Mouse (Mus musculus): ENCODE measurements around the gene Ppa1.

Gene Ppa1

GRCm38 (mm10) chr10:61695703-61696559, 47.6 kb downstream of the Ppa1 start:
- DNase-seq (ENCODE audit: low read depth) = peak; percentile 69

- DNase-seq (ENCODE audit: low read depth) = no peak
Measured at GRCm38 (mm10) chr10:61696560-61696823, 48.1 kb downstream of the Ppa1 start.

GRCm38 (mm10) chr10:61697028-61697427, 48.7 kb downstream of the Ppa1 start:
- no peak for DNase-seq (ENCODE audit: low read depth)

GRCm38 (mm10) chr10:61704663-61705062, 56.3 kb downstream of the Ppa1 start:
- DNase-seq (ENCODE audit: low read depth) = no peak

- DNase-seq (ENCODE audit: low read depth) = no peak
Measured at GRCm38 (mm10) chr10:61706412-61707375, 58.3 kb downstream of the Ppa1 start.

- no peak for DNase-seq (ENCODE audit: low read depth)
Measured at GRCm38 (mm10) chr10:61713601-61714000, 65.2 kb downstream of the Ppa1 start.

- no peak for DNase-seq (ENCODE audit: low read depth)
Measured at GRCm38 (mm10) chr10:61714146-61714545, 65.8 kb downstream of the Ppa1 start.

GRCm38 (mm10) chr10:61714771-61715461, 66.6 kb downstream of the Ppa1 start, which contains the start of gene Aifm2:
Gene Aifm2 (plus strand): TSS chr10:61715263.
- DNase-seq (ENCODE audit: low read depth) = peak; percentile 61

- DNase-seq (ENCODE audit: low read depth) = no peak
Measured at GRCm38 (mm10) chr10:61715462-61715837, 67.1 kb downstream of the Ppa1 start.

GRCm38 (mm10) chr10:61715996-61716864, 67.9 kb downstream of the Ppa1 start:
- no peak for DNase-seq (ENCODE audit: low read depth)

GRCm38 (mm10) chr10:61717406-61718296, 69.3 kb downstream of the Ppa1 start:
- no peak for DNase-seq (ENCODE audit: low read depth)

GRCm38 (mm10) chr10:61720331-61720730, 72.0 kb downstream of the Ppa1 start:
- no peak for DNase-seq (ENCODE audit: low read depth)

GRCm38 (mm10) chr10:61722215-61722614, 73.9 kb downstream of the Ppa1 start:
- DNase-seq (ENCODE audit: low read depth) = peak; percentile 37

GRCm38 (mm10) chr10:61723271-61723670, 74.9 kb downstream of the Ppa1 start:
- DNase-seq (ENCODE audit: low read depth) = no peak
